Mouse (Mus musculus) forebrain, embryonic 16.5 days (tissue): ENCODE measurements around the gene Igf2bp2. TPM values are rescaled to one million over a fixed set of nuclear protein-coding genes. Genes with fewer than 3 reads are reported as not detected.

ENCODE experiments used
- polyA plus RNA-seq: library from polyadenylated mRNA; unstranded; fragments of >200 nt; fragmentation: Nextera tagmentation; extraction: Ambion mirVana; gene quantifications from 2 replicates; pipeline ENCODE4 v1.2.1, GENCODE M21; 2015

The Igf2bp2 gene
- polyA plus RNA-seq, 1 experiment from 2014 or later, result 23.2 TPM

Other genes starting within 250 kb of the Igf2bp2 start
- gene Tmem41a, start 215.7 kb downstream of the Igf2bp2 start, polyA plus RNA-seq, result 25.9 and 29.4 TPM in 2 replicates
- 0.43 and 1.1 TPM in 2 replicates for gene Liph, start 167.6 kb downstream of the Igf2bp2 start, polyA plus RNA-seq
- gene Senp2, start 153.8 kb downstream of the Igf2bp2 start, polyA plus RNA-seq, result 50.6 and 51.2 TPM in 2 replicates
- 373 and 397 TPM in 2 replicates for gene Tra2b, start 102.7 kb upstream of the Igf2bp2 start, polyA plus RNA-seq